Mouse (Mus musculus) ES-Bruce4 (cell line): ENCODE results near the gene Gorasp1. TPM values are rescaled to one million over a fixed set of nuclear protein-coding genes. Genes with fewer than 3 reads are reported as not detected.
A peak's percentile ranks its signal among the peaks of the same experiment; 100 is the strongest.

Experiments used
- H3K27ac ChIP-seq: 2 replicates; pipeline ENCODE4 v1.5.1; 2012; ENCODE audit warnings: low read length, inconsistent platforms; ENCODE audit not compliant: insufficient read depth
- H3K27me3 ChIP-seq: 2 replicates; pipeline ENCODE4 v1.6.1; 2012; ENCODE audit warnings: mild to moderate bottlenecking, low read length, inconsistent platforms; ENCODE audit not compliant: control insufficient read depth, poor library complexity, insufficient read depth, severe bottlenecking
- H3K36me3 ChIP-seq: 2 replicates; pipeline ENCODE4 v1.6.1; 2012; ENCODE audit warnings: inconsistent platforms, mild to moderate bottlenecking, low read length, moderate library complexity; ENCODE audit not compliant: control insufficient read depth, poor library complexity, insufficient read depth, severe bottlenecking
- H3K4me1 ChIP-seq: one replicate; pipeline ENCODE4 v1.8.1; 2011; ENCODE audit warnings: low read length; ENCODE audit not compliant: control insufficient read depth, insufficient read depth
- H3K4me3 ChIP-seq: 2 replicates; pipeline ENCODE4 v1.5.1; 2011; ENCODE audit warnings: low read depth, mild to moderate bottlenecking, low read length
- H3K9ac ChIP-seq: 2 replicates; pipeline ENCODE4 v1.6.1; 2012; ENCODE audit warnings: low read depth, mild to moderate bottlenecking, inconsistent platforms; ENCODE audit not compliant: poor library complexity, severe bottlenecking
- H3K9me3 ChIP-seq: replicated peaks from 2 replicates; pipeline ENCODE4 v1.6.1; 2012; ENCODE audit warnings: mild to moderate bottlenecking, low read length, inconsistent platforms; ENCODE audit not compliant: control insufficient read depth, poor library complexity, insufficient read depth, severe bottlenecking
- CTCF ChIP-seq: IDR thresholded peaks from one replicate; pipeline ENCODE4 v1.8.1; 2011; ENCODE audit warnings: low read depth, low read length
- EP300 ChIP-seq: IDR thresholded peaks from 2 replicates; pipeline ENCODE4 v1.6.1; 2011; ENCODE audit warnings: low read depth, low read length; ENCODE audit not compliant: insufficient read depth
- POLR2A ChIP-seq: IDR thresholded peaks from one replicate; pipeline ENCODE4 v1.8.1; 2011; ENCODE audit warnings: low read length; ENCODE audit not compliant: insufficient read depth
- polyA plus RNA-seq: library from polyadenylated mRNA; stranded (reverse); fragments of >200 nt; gene quantifications from 2 replicates; pipeline ENCODE4 v1.2.4, GENCODE M21; 2011; ENCODE audit warnings: low read depth; ENCODE audit not compliant: missing spikeins, insufficient read depth, insufficient read length

Gene Gorasp1
- polyA plus RNA-seq: 7.2 and 9.2 TPM in 2 replicates

DNA sequence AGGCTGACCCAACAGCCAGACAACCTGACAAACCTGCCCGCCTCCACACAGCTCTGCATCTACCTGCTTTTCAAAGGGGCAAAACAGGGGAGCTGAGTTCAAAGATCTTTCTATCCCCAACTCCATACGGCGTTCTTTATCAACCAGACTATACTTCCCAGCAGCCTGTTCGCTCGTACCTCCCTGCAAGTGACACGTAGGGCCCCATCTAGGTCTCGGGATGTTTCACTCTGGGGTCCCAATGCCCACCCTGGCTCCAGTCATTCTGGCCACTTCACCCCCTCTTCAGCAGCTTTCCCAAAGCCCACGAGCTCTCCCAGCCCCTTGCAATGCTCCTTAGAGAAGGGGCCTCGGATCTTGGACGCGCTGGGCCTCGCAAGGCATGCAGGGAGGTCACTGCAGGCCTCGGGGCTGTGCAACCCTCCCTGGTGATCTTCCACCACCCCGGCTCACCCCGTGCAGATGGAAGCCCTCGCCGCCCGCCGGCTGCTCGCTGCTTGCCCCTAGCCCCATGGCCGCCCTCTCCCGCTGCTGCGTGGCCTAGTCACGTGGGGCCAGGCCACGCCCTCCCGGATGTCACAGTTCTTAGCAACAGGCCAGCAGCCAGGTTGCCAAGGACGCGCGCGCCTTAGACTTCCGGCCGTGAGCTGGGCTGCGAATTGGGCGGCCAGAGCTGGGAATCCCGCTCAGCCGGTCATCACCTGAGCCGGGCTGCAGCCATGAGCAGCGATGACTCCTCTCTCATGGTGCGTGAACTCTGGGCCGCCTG is at the start of gene Gorasp1, which contains the start of gene Ttc21a:
Gene Gorasp1, minus strand, starts transcription at position 561 of the 769 bp plus-strand sequence.
Gene Ttc21a, plus strand, starts transcription at position 602 of the 769 bp plus-strand sequence.
- Histone ChIP-seq H3K9me3 (no peaks in the 10 kb centered on the region), H3K9ac (peak within 1 kb of the TSS; percentile 64), H3K4me3 (peak within 1 kb of the TSS; percentile 85), H3K36me3 (no peaks in the 10 kb centered on the region), H3K4me1 (peaks cover 2% of the 10 kb centered on the region), H3K27me3 (no peaks in the 10 kb centered on the region), H3K27ac (no peak within 1 kb of the TSS)
- TF ChIP-seq CTCF: no peak
- TF ChIP-seq POLR2A: peak; percentile 53
- TF ChIP-seq EP300: 0 out of 2 replicates have a peak, but pooled peaks have one; percentile 6

DNA sequence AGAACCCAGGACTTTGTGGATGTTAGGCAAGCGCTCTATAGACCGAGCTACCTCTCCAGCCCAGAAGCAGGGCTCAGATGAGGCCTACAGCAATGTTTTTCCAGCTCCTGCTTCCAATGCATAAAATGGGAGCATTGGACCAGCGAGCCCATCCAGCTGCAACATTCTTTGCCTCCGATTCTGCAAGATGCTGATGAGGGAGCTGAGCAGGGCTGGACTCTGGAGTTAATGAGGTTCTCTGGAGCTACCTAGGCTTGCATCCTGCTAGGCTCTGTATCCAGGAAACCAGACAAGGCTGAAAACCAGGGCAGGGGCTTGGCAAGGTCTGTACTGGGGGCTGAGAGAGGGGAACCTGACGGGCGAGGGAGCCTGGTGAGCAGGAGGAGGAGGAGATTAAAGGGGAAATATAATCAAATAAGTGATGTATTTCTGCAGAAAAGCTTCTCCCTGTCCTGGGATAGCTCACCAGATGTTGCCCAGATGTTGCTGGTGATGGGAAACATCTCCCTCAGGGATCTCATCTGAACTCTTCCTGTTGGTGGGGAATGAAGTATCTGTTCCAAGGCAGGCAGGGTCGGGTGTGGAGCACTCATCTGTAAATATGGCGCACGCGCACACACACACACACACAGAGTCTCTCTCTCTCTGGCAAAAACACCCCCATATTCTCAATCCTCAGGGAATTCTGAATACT is 48.7 kb upstream of the Gorasp1 start:
- H3K27ac ChIP-seq: no peak overlapping the region

DNA sequence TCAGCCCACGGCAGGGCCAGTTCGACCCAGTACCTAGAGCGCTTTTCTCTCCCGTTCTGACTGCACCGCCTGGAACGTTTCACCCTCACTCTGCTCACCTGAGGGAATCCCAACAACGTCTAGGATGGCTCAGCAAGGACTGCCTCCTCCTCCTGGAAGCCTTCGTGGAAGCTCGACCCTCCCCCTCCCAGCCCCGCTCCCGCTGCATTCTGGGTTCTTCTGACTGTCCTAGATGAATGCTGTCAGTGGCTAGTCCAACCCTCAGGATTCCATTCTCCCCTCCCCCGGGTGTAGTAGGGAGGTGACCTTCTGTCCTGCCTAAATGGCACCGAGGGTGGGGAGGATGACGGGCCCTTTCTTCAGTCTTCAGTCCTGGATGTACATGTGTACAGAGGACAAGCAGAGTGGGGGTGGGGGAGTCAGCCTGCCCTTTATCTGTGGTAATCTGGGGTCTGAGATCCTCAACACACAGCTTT is 47.2 kb upstream of the Gorasp1 start, which contains the start of gene Csrnp1:
Gene Csrnp1, minus strand, starts transcription at position 123 of the 476 bp plus-strand sequence.
- no peaks in the 10 kb centered on the region for H3K27me3 ChIP-seq
- no peaks in the 10 kb centered on the region for H3K36me3 ChIP-seq
- H3K4me1 ChIP-seq: peaks cover 16% of the 10 kb centered on the region
- H3K9me3 ChIP-seq: no peaks in the 10 kb centered on the region
- TF ChIP-seq CTCF (no peak), EP300 (peak; percentile 78), POLR2A (peak; percentile 96)
- H3K4me3 ChIP-seq: peak within 1 kb of the TSS; percentile 92
- peak within 1 kb of the TSS; percentile 95 for H3K27ac ChIP-seq
- H3K9ac ChIP-seq: peak within 1 kb of the TSS; percentile 82

More for the DNA sequence above, 48.7 kb upstream of the Gorasp1 start:
- H3K4me3 ChIP-seq: no peak overlapping the region
- no peaks in the 10 kb centered on the region for H3K36me3 ChIP-seq
- TF ChIP-seq POLR2A (no peak), EP300 (no peak), CTCF (no peak)
- peaks cover 6% of the 10 kb centered on the region for H3K4me1 ChIP-seq
- no peaks in the 10 kb centered on the region for H3K27me3 ChIP-seq
- no peaks in the 10 kb centered on the region for H3K9me3 ChIP-seq
- H3K9ac ChIP-seq: 0 out of 2 replicates have a peak overlapping the region, but pooled peaks have one; percentile 45

GRCm38 (mm10) chr9:119983585-119984535 is 46.5 kb upstream of the Gorasp1 start:
- H3K4me3 ChIP-seq: peak overlapping the region; percentile 92
- no peaks in the 10 kb centered on the region for H3K36me3 ChIP-seq
- no peaks in the 10 kb centered on the region for H3K9me3 ChIP-seq
- no peaks in the 10 kb centered on the region for H3K27me3 ChIP-seq
- H3K9ac ChIP-seq: peak overlapping the region; percentile 82
- peak overlapping the region; percentile 95 for H3K27ac ChIP-seq
- peak; percentile 48; the same call in 1 of the 2 replicates for TF ChIP-seq EP300
- no peak for TF ChIP-seq POLR2A
- peaks cover 18% of the 10 kb centered on the region for H3K4me1 ChIP-seq

- peak overlapping the region; percentile 92 for H3K4me3 ChIP-seq
- H3K36me3 ChIP-seq: no peaks in the 10 kb centered on the region
- no peaks in the 10 kb centered on the region for H3K27me3 ChIP-seq
- H3K9me3 ChIP-seq: no peaks in the 10 kb centered on the region
- peaks cover 24% of the 10 kb centered on the region for H3K4me1 ChIP-seq
- no peak for TF ChIP-seq EP300
- TF ChIP-seq CTCF: no peak
- TF ChIP-seq POLR2A: no peak
- peak overlapping the region; percentile 82 for H3K9ac ChIP-seq
- H3K27ac ChIP-seq: no peak overlapping the region
These were observed 45.7 kb upstream of the Gorasp1 start for GRCm38 (mm10) chr9:119982956-119983551.
